Mouse (Mus musculus): ENCODE results near the gene Epb41l3.

Epb41l3 gene

DNA sequence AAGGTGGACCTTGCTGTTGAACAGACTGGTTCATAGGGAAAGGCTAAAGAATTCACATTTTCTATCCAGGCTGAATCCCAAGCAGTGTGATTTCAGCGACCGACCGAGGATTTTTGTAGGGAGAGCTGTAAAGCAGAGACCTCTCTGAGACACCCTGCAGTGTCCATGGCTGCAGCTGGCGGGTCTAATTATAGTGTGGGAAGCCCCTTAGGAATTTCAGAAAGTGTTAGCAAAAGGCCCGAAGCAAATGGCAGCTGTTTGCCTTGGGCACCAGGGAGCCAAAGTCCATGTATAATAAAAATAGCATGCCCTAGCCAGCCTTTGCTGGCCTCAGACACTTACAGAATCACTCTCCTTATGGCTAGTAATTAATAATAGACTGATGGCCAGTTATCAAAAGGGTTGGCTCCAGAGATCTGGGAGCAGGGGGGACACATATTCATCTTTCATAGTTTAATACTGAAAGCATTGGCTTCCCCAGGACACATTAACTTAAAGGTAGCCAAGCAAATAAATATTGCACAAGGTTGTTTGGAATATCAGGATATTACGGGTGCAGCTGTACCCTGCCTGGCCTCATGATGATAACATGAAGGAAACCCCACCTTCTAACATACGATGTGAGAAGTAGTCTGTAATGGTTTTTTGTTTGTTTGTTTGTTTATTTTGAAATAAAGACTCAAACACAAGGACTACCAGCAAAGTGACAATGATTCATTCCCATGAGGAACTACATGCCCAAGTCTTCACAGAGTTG, 106.3 kb downstream of the Epb41l3 start:
- no peak for DNase-seq (ENCODE audit: low read depth, low spot score)

GRCm38 (mm10) chr17:69187794-69188193, 112.3 kb downstream of the Epb41l3 start:
- no peak for DNase-seq (ENCODE audit: low read depth, low spot score)

DNA sequence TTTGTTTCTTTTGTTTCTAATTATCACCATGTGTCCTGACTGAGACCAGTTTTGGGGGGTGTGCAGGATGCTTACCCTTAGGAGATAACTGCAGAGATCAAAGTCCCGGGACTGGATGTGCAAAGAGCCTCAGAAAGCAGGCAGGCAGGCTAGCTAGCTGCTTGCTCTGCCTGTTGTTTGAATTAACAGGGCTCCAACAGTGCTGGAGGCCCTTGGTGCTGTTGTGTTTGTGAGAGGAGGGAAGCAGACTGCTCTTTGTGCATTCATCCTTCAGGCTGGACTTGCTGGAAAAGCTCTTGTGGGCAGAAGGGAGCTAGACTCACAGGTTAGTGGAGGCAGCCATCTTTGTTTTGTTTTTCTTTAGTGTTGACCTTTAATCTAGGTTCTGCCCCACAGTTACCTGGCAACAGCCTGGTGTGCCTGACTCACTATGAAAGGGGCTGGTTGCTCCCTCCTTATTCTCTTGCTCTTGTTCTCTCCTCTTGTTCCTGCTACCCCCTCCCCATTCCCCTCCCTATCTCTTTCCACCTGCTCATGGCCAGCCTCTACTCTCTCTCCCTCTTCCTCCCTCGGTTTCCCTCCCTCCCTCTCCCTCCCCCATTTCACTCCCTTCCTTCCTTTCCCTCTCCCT, 117.5 kb downstream of the Epb41l3 start:
- no peak for DNase-seq (ENCODE audit: low read depth, low spot score)

- DNase-seq (ENCODE audit: low read depth, low spot score): no peak
Measured at GRCm38 (mm10) chr17:69194599-69194998, 119.1 kb downstream of the Epb41l3 start.

DNA sequence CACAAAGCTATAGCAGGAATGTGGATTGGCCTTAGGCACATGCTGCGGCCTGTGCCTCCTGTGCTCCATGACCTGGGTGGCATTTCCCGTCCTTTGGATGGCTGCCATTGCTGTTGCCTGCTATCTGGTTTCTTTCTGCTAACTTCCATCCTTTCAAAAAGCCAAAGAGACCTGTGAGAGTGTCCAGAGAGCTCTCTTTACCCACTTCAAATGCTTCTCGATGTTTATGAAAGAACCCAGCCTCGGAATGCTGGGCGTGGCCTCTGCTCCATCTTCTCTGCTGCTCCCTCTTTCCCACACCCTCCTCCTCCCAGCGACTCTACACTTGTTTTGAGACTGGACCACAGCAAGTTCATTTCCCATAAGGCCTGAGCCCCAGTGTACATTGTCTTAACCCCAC, 120.3 kb downstream of the Epb41l3 start:
- no peak for DNase-seq (ENCODE audit: low read depth, low spot score)

DNA sequence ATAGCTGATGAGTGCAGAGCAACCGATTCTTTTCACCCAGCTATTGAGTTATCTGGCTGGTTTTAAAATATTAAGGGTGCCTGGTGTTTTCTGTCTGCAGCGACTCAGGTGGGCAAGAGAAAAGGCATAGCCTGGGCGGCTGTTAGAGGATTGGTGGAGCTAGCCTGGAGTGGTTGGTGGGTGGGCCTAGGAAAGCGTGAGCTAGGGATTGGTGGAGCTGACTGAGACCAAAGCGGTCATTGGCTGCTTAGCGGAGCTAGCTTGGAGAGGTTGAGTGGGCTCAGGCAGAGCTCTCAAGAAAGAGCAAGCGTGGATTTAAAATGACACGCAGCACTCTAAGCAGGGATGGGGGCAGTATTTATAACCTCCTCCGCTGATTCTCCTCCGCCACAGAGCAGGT, 121.2 kb downstream of the Epb41l3 start:
- peak; percentile 42 for DNase-seq (ENCODE audit: low read depth, low spot score)

GRCm38 (mm10) chr17:69198805-69199204, 123.3 kb downstream of the Epb41l3 start:
- no peak for DNase-seq (ENCODE audit: low read depth, low spot score)

DNA sequence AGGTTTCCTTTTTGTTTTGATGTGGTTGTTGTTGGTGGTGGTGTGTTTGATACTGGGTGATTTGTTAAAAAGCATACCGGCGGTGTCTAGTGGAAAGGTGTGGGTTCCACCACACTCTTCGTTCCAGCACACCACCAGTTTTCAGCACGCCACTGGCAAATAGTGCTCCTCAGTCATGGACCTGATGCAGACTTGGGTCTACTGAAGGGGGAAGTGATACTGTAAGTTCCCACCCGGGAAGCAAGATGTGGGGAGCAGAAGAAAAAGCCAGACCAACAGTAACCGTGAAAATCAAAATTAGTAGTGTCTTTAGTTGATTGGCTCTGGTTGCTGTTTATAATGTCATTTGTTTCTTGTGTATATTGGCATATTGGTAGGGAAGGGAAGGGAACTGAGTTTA, 124.3 kb downstream of the Epb41l3 start:
- no peak for DNase-seq (ENCODE audit: low read depth, low spot score)

- DNase-seq (ENCODE audit: low read depth, low spot score): no peak
Measured at GRCm38 (mm10) chr17:69200936-69201335, 125.5 kb downstream of the Epb41l3 start.

DNA sequence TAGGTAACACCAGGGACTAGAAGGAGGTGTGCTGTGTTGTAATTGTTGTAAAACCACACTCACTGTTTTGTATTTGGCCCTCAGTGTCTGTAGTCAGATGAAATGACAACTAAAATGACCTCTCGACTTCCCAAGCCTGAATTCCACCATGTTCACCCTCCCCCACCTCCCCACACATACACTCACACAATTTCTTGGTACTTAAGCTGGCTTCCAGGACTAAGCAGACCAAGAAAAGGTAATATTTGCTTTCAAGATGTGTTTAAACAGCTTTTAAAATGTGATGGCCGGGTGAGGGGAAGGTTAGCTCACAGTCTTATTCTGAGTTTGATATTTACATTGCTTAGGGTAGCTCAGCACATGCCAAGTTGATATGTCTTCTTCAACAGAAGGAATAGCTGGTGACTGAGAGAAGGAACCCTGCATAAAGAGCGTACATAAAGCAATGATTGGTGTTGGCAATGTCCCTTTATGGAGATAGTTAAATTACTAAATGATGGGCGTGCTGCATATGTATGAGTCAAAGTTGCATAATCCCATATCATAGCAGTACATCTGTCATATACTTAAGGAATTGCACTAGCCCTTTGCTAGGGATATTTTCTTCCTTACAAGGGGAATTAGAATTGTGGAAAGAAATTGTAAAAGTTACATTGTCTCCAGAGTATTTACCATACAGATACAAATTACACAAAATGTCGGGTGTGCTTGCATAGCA, 130.0 kb downstream of the Epb41l3 start:
- DNase-seq (ENCODE audit: low read depth, low spot score): no peak

DNA sequence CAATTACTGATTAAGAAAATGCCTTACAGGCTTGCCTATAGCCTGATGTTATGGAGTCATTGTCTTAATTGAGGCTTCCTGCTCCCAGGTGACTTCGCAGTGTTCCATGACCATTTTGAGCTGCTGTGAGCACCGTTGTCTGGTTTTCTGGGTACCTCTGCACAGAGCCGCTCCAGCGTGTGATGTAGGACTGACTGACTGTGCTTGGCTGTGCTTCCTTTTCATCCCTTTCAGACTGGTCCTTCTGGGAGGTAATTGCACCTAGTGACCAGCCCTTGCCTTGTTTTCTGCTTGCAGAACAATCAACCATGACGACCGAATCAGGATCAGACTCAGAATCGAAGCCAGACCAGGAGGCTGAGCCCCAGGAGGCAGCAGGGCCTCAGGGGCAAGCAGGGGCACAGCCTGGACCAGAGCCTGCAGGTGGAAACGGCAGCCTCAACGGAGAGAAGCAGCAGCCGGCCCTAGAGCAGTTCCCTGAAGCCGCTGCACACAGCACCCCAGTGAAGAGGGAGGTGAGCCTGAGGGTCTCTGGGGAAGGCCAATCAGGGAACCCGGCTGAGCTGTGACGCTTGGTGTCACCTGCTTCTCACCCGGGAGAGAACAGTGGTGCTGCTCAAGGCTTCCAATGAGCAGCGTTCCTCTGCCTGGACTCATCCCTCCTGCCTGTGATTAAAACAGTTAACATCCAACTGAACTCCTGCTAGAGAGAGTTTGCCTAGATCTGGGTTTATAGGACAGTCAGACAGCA, 132.3 kb downstream of the Epb41l3 start:
- DNase-seq (ENCODE audit: low read depth, low spot score): no peak

DNA sequence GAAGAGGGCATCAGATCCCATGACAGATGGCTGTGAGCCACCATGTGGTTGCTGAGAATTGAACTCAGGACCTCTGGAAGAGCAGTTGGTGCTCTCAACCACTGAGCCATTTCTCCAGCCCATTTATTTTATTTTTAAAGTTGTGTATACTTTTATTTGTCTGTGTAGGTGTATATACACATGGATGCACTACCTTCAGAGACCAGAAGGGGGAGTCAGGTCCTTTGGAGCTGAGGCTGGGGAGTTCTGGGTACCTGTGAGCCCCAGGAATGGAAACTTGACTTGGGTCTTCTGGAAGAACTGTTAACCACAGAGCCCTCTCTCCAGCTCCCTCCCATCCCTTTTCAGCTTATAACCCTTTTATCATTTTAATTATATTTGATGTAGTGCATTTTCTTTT, 135.6 kb downstream of the Epb41l3 start:
- no peak for DNase-seq (ENCODE audit: low read depth, low spot score)

DNA sequence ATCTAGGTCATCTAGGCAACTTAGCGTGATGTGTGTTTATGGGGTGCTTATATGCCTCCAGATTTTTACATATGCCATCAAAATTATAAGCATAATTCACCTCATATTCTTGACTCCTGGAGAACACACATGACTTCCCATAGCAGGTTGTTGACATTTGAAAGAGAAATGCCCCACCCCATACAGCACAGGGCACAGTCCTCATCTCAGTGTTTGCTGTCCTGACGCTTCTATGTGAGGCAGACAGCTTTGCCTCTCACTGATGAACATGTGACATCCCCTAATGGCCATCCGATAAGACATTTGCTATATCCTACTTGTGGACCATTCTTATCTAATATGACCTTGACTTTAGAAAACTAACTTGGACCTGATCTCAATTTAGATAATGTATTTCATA, 140.6 kb downstream of the Epb41l3 start:
- no peak for DNase-seq (ENCODE audit: low read depth, low spot score)

GRCm38 (mm10) chr17:69220849-69221248, 145.4 kb downstream of the Epb41l3 start:
- DNase-seq (ENCODE audit: low read depth, low spot score): no peak

GRCm38 (mm10) chr17:69221377-69221776, 145.9 kb downstream of the Epb41l3 start:
- DNase-seq (ENCODE audit: low read depth, low spot score): no peak

DNA sequence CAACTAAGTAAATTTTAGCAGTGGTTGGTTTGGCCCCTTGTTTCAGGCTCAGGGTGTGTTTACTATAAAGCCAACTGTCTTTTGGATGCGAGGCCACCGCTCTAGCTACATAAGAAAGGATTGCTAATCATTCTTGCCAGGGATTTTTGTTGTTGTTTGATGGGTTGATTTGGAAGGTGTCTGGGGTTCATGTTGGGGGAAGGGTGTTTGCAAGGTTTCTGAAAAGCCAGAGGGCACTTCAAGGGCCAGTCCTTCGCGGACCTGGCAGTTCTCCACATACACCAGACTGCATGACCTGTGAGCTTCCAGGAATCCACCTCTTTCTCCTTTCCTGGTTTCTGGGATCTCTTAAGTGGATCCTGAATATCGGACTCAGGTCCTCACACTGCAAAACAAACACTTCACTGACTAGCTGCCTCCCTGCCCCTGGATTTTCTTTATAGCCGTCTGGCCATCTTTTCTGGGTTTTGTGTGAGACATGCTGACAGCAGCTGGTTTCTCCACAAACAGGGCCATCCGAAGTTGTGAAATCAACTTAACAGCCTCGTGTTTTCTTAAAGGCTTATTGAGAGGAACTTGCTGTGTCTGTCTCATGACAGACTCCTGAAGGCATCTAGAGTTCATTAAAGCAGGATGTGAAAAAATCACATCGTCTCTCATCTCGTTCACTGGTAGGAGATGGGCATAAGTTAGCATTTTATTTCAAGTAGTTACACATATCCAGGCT, 146.6 kb downstream of the Epb41l3 start:
- DNase-seq (ENCODE audit: low read depth, low spot score): no peak

- DNase-seq (ENCODE audit: low read depth, low spot score): no peak
Measured at GRCm38 (mm10) chr17:69225996-69226395, 150.5 kb downstream of the Epb41l3 start.

- DNase-seq (ENCODE audit: low read depth, low spot score): no peak
Measured at GRCm38 (mm10) chr17:69227426-69228014, 152.0 kb downstream of the Epb41l3 start.

DNA sequence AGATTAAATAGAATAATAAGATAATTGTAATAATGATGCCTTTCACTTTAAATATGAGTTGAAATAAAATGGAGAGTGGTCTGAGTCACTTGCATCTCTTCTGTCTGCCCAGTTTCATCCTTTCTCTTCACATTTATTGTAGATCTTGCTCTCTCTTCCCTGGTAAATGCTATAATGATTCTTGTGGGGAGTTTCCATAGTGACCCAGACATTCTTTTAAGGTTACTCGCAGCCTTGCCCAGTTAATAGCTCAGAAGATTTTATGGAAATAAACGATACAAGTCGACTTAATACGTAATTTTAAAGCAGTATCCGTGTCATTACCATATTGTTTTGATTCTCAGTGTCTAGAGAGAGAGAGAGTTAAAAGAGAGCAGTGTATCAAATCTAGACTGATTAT, 154.0 kb downstream of the Epb41l3 start:
- no peak for DNase-seq (ENCODE audit: low read depth, low spot score)

DNA sequence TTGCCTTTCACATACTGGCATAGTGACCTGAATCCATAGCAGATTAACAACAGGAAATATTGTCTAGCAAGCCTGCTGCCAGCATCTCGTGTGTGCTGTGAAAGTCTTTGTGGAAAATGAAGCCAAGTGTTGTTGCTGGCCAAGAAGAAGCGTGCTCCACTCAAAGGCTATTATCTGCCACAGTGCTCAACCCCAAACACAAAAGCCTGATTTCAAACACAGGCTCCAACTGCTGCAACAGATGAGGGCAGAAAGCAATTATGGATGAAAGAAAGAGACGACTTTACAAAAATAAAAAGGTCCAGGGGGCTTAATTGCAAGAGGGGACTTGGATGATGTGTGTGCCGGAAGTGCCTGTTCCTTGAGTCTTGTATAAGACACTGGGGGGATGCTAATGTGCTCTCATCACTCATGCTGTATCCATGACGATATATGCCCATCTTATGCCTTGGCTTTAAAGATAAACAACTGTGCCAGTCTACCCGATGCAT, 154.7 kb downstream of the Epb41l3 start:
- no peak for DNase-seq (ENCODE audit: low read depth, low spot score)

DNA sequence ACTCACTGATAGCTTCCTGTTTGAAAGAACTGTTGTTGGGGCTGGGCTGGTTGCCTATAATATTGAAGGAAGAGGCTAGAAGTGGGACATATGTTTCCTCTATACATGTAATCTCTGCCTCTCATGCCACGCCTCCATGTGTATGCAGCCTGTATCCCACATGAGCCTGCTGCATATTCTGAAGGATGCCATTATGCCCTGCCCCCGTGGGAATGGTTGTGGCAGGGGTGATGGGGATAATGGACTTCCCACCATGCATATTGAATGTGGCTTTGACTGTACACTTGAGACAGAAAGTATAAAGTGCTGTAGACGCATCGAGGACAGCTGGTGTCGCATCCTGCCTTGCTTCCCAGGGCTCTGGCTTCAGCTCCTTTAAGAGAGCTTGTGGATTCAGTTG, 155.9 kb downstream of the Epb41l3 start:
- DNase-seq (ENCODE audit: low read depth, low spot score): no peak

Data from telencephalon, adult 2 months (tissue).